Mouse (Mus musculus): ENCODE data around the gene Gnpat.

DNA sequence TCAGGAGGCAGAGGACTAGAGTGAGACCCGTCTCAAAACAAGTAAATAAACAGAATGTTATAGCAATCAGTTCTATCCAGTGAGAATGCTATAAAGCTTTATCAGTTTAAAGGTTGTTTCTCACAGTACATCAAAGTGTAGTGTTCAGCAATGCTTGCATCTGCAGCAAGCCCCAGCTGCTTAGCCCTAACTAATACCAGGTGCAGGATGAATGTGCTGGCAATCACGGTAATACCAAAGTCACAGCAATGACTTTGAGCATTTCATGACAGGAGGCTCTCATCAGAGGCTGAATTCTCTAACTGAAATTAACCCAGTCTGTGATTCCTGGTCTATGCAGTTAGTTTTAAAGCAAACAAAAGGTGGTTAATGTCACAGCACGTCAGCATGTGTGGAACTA lies 29.8 kb downstream of the Gnpat start:
- TF ChIP-seq CTCF (IDR thresholded peaks at IDR 0.05; ENCODE audit: borderline replicate concordance, extremely low read depth, insufficient read depth, insufficient read length) = no peak
- no peak for TF ChIP-seq POLR2A (IDR thresholded peaks at IDR 0.05; ENCODE audit: borderline replicate concordance, extremely low read depth, insufficient read depth, insufficient read length, poor library complexity, severe bottlenecking)
